Mouse (Mus musculus) liver, embryonic 16.5 days (tissue): ENCODE data around the gene Dcun1d5. TPM values are rescaled to one million over a fixed set of nuclear protein-coding genes. Genes with fewer than 3 reads are reported as not detected.

Experiments used
- polyA plus RNA-seq: library from polyadenylated mRNA; unstranded; fragments of >200 nt; fragmentation: Nextera tagmentation; extraction: Ambion mirVana; gene quantifications from 2 replicates; pipeline ENCODE4 v1.2.1, GENCODE M21; 2015

Dcun1d5 gene
- polyA plus RNA-seq, 1 experiment from 2014 or later: 44.9 TPM

Other genes with a start within 250 kb of the Dcun1d5 start
- gene Dync2h1, start 74 bp upstream of the Dcun1d5 start, polyA plus RNA-seq: 1.3 and 1.8 TPM in 2 replicates
- gene Mmp13, start 88.0 kb downstream of the Dcun1d5 start, polyA plus RNA-seq: 0.09 and 0.14 TPM in 2 replicates
- gene Mmp12, start 159.9 kb downstream of the Dcun1d5 start, polyA plus RNA-seq: not detected in 2 replicates
- not detected in 2 replicates for gene Mmp1b, start 203.5 kb downstream of the Dcun1d5 start, polyA plus RNA-seq